Mouse (Mus musculus): ENCODE results near the gene Sidt1.

Sidt1 gene

GRCm38 (mm10) chr16:44253797-44254634 lies 79.0 kb downstream of the Sidt1 start:
- DNase-seq (ENCODE audit: low read depth in 1 of 2, low spot score in 2 of 2), result no peak

- no peak for DNase-seq (ENCODE audit: low read depth in 1 of 2, low spot score in 2 of 2)
Measured at GRCm38 (mm10) chr16:44252735-44253134, 80.3 kb downstream of the Sidt1 start.

GRCm38 (mm10) chr16:44249985-44250384 lies 83.0 kb downstream of the Sidt1 start:
- no peak for DNase-seq (ENCODE audit: low read depth in 1 of 2, low spot score in 2 of 2)

GRCm38 (mm10) chr16:44243323-44243722 lies 89.7 kb downstream of the Sidt1 start:
- DNase-seq (ENCODE audit: low read depth in 1 of 2, low spot score in 2 of 2), result no peak

DNA sequence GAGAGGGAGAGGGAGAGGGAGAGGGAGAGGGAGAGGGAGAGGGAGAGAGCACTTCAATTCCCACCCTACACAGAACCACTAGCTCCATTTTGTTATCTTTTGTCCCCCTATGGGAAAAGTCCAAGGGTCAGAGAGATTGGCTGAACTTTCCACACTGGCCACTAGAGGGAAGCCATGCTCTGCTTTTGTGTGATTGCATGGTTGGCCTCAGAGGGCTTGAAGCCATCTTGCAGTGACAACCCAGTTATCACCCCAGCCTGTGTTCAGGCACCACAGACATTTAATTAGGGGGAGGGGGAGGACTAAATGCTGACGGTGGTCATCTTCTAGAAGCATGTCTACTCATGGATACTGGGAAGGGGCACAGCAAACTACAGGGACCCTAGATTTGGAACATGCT lies 90.4 kb downstream of the Sidt1 start:
- peak; percentile 30 to 49 for DNase-seq (ENCODE audit: low read depth in 1 of 2, low spot score in 2 of 2)

GRCm38 (mm10) chr16:44240406-44240805 lies 92.6 kb downstream of the Sidt1 start:
- DNase-seq (ENCODE audit: low read depth in 1 of 2, low spot score in 2 of 2), result no peak

- no peak for DNase-seq (ENCODE audit: low read depth in 1 of 2, low spot score in 2 of 2)
Measured at GRCm38 (mm10) chr16:44238835-44239263, 94.1 kb downstream of the Sidt1 start.

DNA sequence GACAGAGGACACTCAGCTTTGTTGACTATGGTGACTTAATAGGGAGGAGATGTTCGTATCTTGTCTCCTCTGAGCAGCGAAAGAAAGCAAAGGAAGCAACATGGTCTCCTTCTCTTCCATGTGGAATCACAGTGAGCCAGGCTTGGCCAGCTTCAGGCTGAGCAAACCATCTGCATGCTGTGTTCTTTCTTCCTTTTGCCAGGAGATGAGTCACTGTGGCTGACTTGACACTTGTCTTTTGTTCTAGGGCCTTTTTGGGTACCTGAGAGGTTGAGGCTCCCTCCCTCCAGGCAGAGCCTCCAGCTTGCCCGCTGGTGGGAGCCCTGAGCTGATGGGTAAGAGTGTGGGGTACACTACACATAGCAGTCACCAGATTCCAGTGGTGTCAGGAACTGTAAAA lies 95.2 kb downstream of the Sidt1 start:
- no peak for DNase-seq (ENCODE audit: low read depth in 1 of 2, low spot score in 2 of 2)

DNA sequence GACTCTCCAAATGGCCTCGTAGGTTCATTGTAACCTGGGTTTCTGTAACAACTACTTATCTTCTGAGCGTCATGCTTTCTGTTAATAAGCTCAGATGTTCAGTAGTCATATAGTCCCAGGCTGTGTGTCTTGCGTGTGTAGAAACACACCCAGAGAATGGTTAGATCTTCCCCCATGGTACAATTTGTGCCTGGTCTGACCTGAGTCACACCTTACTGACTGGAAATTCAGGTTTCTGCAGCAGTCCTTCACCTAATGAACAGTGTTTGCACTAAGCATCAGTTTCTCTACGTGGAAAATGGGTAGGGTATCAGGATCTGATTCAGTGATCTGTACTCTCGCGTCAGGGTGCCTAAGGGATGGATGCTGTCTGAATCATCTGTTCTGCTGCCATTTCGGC lies 100.0 kb downstream of the Sidt1 start:
- no peak for DNase-seq (ENCODE audit: low read depth in 1 of 2, low spot score in 2 of 2)

- no peak for DNase-seq (ENCODE audit: low read depth in 1 of 2, low spot score in 2 of 2)
Measured at GRCm38 (mm10) chr16:44226706-44227291, 106.2 kb downstream of the Sidt1 start.

DNA sequence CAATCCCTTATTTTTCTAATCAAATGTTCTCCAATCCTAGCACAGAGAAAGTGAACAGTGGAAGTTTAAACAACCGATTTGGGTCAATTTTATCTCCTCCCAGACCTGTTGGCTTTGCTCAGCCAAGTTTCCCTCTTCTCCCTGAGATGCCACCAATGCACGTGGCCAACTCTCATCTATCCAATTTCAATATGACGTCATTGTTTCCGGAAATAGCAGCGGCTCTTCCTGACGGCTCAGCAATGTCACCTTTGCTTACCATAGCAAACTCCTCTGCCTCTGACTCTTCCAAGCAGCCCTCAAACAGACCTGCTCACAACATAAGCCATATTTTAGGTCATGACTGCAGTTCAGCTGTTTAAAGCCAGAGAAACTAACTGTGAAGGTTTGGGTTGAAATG lies 111.5 kb downstream of the Sidt1 start:
- DNase-seq (ENCODE audit: low read depth in 1 of 2, low spot score in 2 of 2), result no peak

GRCm38 (mm10) chr16:44216417-44216816 lies 116.6 kb downstream of the Sidt1 start:
- DNase-seq (ENCODE audit: low read depth in 1 of 2, low spot score in 2 of 2), result no peak

DNA sequence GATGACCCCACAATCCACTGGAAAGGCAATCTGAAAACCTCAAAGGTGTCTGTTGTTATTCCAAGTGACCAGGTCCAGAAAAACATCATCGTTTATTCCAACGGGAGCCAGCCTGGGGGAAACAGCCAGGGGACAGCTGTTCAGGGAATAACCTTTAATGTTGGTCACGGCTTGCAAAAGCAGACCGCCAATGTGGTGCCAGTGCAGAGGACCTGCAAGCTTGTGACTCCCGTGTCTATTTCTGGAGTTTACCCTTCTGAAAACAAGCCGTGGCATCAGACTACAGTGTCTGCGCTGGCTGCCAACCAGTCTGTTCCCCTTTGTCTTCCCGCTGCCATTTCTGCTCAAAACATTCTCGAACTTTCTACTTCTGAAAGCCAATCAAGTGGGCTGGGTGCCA lies 117.5 kb downstream of the Sidt1 start:
- no peak for DNase-seq (ENCODE audit: low read depth in 1 of 2, low spot score in 2 of 2)

- DNase-seq (ENCODE audit: low read depth in 1 of 2, low spot score in 2 of 2), result no peak
Measured at GRCm38 (mm10) chr16:44212703-44213102, 120.3 kb downstream of the Sidt1 start.

DNA sequence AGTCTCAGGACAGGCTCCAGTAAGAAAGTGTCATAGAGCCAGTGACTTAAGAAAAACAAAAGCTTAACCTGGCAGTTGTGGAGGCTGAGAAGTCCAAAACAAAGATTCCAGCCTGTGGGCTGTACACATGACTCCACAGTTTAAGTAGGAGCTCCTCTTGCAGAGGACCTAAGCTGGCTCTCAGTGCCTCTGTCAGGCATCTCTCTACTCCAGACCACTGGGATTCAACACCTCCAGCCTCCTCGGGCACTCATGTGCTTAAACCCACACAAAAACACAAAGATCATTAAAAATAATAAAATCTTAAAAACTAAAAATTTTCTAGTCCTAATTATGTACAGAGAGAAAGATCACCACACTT lies 122.0 kb downstream of the Sidt1 start:
- DNase-seq (ENCODE audit: low read depth in 1 of 2, low spot score in 2 of 2), result no peak

DNA sequence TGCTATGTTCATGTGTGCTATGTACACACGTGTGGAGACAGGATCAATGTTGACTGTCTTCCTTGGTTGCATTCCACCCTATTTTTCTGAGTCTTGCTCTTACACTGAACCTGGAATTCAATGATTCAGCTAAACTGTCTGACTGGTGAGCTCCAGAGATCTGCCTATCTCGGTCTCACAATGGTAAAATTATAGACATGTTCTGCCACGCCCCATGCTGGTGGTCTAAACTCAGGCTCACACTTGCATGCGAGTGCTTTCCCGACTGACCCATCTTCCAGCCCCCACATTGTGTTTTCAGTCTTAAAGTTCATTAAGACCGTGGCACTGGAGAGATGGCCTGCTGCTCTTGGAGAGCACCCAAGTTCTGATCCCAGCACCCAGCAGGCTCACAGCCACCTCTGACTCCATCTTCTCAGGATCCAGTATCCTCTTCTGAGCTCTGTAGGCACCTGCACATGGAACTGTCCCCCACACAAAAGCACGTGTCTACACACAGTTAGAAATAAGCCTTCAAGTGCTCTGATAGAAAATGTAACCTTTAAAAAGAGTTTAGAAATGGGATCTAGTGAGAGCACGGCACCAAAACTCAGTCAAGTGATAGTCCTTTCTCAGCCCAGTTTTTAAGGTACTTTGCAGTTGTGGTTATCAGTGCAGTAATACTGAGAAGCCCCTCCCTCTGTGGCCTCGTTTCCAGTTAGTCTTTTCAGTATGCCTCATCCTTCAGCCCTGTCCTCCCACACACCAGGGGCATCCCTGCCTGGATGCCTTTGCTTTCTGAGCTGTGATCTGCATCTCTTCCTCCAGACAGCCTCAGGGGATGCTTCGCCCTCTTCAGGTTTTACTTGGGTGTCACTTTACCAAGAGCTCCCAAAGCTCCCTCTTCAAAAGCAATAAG lies 122.6 kb downstream of the Sidt1 start:
- no peak for DNase-seq (ENCODE audit: low read depth in 1 of 2, low spot score in 2 of 2)

DNA sequence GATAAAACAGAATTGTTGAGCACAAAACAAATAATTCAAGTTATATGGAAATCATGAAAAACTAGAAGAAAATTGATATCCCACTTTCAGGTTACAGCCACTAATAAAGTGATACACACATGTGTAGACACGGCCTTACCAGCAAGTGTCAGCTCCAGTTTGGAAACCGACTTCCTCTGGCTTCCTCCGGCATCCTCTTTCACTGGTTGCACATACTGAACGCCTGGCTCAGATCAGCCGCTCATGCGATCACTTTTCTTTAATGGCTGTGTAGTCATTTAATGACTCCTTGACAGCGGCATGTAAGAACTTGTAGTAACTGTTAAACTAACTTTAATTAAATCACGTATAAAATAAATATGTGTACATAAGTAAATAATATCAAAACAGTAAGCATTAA lies 127.0 kb downstream of the Sidt1 start:
- DNase-seq (ENCODE audit: low read depth in 1 of 2, low spot score in 2 of 2), result no peak

GRCm38 (mm10) chr16:44204331-44204730 lies 128.7 kb downstream of the Sidt1 start:
- no peak for DNase-seq (ENCODE audit: low read depth in 1 of 2, low spot score in 2 of 2)

DNA sequence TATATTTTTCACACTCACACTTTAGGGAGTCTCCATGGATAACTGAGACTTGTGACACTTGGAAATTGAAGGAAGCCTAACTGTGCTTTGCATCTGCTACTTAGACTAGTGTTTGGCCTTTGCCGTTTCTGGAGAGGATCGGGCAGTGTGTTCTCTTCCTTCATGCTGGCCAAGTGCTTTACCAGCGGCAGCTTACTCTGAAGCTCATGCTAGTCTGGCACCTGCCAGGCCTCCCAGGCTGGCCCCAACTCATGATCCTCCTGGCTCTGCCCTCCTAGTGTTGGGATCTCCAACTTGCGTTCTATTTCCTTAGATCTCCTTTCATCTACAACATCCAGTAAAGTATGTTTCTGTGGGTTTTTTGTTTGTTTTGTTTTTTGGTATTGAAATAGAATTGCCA lies 132.8 kb downstream of the Sidt1 start:
- no peak for DNase-seq (ENCODE audit: low read depth in 1 of 2, low spot score in 2 of 2)

GRCm38 (mm10) chr16:44199066-44199703 lies 133.8 kb downstream of the Sidt1 start:
- DNase-seq (ENCODE audit: low read depth in 1 of 2, low spot score in 2 of 2), result peak; percentile 34 to 60

DNA sequence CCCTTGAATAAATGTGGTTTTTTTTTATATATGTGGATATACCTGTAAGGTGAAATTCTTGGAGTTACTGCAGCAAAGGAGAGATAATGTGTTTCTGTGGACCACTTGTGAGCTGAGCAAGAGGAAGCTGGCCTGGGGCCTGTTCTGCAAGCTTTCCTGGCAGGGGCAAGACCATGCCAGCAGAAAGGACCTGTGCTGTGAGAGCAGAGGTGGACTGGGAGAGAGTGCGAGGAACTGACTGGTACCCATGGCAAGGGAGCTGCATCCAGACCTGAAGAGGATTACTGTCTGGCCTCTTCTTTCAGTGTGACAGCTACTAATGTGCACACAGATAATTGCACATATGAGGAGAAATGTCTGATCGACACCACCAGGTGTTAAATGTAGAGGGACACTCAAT lies 142.0 kb downstream of the Sidt1 start:
- DNase-seq (ENCODE audit: low read depth in 1 of 2, low spot score in 2 of 2), result no peak

All from monocyte, adult 2 months (primary cell).